Mouse (Mus musculus) kidney, postnatal 10 days (tissue): ENCODE data around the gene Ythdf2.
A peak's percentile ranks its signal among the peaks of the same experiment; 100 is the strongest.

Experiments
- DNase-seq: peaks from one replicate; pipeline ENCODE4 v3.0.0; 2021; ENCODE audit warnings: mixed read lengths

Gene Ythdf2

GRCm38 (mm10) chr4:132207280-132207679 lies 4.8 kb downstream of the Ythdf2 start:
- no peak for DNase-seq

GRCm38 (mm10) chr4:132198771-132199170 lies 13.3 kb downstream of the Ythdf2 start:
- no peak for DNase-seq

GRCm38 (mm10) chr4:132198285-132198712 lies 13.8 kb downstream of the Ythdf2 start:
- DNase-seq, result peak; percentile 58

GRCm38 (mm10) chr4:132194975-132195374 lies 17.1 kb downstream of the Ythdf2 start:
- no peak for DNase-seq

GRCm38 (mm10) chr4:132194373-132194772 lies 17.7 kb downstream of the Ythdf2 start:
- DNase-seq, result no peak

- DNase-seq, result no peak
These were observed 24.2 kb downstream of the Ythdf2 start for GRCm38 (mm10) chr4:132187826-132188401.

DNA sequence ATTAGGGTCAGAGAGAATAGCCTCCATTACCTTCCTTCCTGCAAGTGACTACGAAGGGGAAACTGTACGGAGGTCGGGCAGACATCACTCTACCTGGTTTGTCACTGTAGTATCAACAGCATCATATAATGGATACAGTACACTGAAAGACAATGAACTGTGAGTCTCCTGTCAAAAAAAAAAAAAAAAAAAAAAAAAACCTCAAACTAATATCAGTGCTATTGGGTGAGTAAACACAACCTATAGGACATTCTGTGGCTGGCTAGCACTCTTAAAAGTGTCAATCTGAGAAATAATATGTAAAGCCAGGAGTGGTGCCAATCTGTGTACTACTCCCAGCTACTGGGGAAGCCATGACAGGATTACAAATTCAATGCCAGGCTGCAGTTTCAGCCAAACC lies 28.9 kb downstream of the Ythdf2 start:
- no peak for DNase-seq

- DNase-seq, result peak; percentile 56
These were observed 30.1 kb downstream of the Ythdf2 start for GRCm38 (mm10) chr4:132181721-132182658.

DNA sequence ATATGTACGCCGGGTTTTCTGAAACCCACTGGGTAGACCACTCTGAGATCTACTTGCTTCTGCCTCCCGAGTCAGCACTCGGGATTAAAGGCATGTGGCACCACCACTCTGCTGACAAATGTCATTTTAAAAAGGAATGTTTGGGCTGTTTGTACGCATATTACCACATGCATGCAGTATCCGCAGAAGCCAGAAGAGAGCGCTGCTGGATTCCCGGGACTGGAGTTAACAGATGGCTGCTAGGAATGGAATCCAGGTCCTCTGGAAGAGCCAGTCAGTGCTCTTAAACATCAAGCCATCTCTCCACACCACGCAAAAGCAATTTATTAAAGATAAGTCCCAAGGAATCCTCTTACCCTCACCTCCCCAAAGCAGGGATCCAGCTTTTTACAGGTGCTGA lies 31.4 kb downstream of the Ythdf2 start:
- peak; percentile 69 for DNase-seq

GRCm38 (mm10) chr4:132178630-132179059 lies 33.5 kb downstream of the Ythdf2 start:
- DNase-seq, result peak; percentile 75

DNA sequence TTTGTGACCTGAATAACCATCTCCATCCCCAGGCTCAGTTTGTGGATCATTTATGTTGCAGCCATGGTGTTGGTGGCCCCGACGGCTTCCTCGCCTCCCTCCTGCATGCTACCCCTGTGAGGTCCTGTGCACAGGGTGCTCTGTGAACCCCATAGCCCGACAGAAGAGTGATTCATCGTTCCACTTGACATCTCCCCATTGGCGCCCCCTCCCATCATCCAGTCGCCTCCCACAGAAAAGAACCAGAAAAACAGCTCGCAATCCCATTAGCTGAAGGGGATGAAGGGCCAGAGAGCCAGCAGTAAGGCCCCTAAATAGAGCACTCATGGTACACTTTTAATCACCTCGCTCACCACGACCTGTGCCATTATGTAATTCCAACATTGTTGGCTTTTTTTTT lies 35.6 kb downstream of the Ythdf2 start:
- DNase-seq, result no peak

- no peak for DNase-seq
These were observed 41.2 kb downstream of the Ythdf2 start for GRCm38 (mm10) chr4:132170891-132171290.

GRCm38 (mm10) chr4:132169761-132170160 lies 42.3 kb downstream of the Ythdf2 start:
- DNase-seq, result no peak

- no peak for DNase-seq
These were observed 42.8 kb downstream of the Ythdf2 start for GRCm38 (mm10) chr4:132169271-132169670.

DNA sequence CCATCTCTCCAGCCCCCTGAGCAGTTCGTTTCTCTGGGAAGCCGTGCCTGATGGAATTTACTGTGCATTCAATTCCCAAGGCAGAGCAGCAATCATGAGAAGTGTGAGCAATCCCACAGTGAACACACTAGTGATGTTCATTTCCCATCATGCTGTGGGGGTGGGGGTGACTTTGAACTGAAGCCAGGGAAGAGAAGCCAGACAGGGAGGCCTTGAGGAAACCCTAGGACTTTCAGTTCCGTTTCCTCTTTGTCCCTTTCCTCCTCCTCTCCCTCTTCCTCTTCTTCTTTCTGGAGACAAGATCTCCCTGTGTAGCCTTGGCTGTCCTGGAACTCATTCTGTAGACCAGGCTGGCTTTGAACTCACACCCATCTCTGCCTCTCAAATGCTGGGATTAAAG lies 44.7 kb downstream of the Ythdf2 start:
- DNase-seq, result no peak

GRCm38 (mm10) chr4:132166350-132167290 lies 45.5 kb downstream of the Ythdf2 start:
- no peak for DNase-seq

DNA sequence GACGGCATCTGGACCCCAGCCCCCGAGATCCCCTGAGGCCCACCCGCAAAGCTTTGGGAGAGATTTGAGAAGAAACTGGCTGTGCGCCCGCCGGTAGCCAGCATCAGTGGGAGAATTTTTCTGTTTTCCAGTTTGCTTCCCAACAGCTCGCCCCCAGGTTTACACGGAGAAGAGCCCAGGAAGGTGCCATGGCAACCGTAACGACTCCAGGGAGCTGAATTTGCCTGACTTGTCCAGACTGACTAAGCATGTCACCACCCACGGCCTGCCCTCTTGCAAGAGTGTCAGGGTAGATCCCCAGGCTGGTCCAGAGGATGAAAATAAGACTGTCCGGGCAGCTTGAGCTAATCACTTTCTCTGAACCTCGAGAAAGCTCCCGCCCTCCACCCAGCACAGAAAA lies 46.4 kb downstream of the Ythdf2 start:
- no peak for DNase-seq

- no peak for DNase-seq
These were observed 55.0 kb downstream of the Ythdf2 start for GRCm38 (mm10) chr4:132156941-132157622.

- DNase-seq, result no peak
These were observed 57.0 kb downstream of the Ythdf2 start for GRCm38 (mm10) chr4:132154877-132155670.

DNA sequence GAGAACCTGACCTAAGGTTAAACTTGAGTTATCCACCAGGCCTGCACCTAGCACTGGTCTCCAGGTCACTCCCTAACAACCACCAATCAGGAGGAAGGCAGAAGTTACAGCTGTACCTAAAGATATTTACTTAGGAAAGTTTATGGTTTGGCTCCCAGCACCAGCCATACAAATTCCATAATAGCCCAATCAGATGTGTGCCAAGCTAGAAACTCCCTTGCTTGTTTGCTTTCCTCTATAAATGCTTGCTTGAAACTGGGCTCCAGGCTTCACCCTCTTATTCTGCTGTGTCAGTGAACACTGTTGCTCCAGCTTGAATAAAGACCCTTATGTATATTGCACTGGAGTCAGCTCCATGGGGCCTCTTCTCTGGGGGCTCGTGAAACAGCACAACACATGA lies 60.4 kb downstream of the Ythdf2 start:
- DNase-seq, result no peak

DNA sequence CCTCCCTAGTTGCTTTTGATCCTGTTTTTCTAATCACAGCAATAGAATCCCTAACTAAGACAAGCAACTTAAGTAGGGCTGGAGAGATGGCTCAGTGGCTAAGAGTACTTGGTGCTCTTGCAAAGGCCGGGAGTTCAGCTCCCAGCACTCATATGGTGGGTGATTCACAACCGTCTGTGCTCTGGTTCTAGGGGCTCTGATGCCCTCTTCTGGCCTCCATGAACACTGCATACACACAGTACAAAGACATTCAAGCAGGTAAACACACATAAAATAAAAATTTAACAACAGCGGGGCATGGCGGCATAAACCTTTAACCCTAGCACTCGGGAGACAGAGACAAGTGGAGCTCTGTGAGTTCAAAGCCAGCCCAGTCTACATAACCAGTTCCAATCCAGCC lies 65.9 kb downstream of the Ythdf2 start:
- DNase-seq, result no peak

GRCm38 (mm10) chr4:132145092-132145491 lies 67.0 kb downstream of the Ythdf2 start:
- no peak for DNase-seq
